Mouse (Mus musculus) mouse trophoblast stem cell (cell line): Measurements from ENCODE around the gene Bri3.

Source experiments
- in situ Hi-C, 2 experiments: fragments of 300-500 bp; cut with MseI, MboI; formaldehyde crosslinking; loops; 2 replicates in 1 of 2; 3 replicates in 1 of 2; pipeline ENCODE4 v1.15.1; 2025

The Bri3 gene

GRCm38 (mm10) chr5:144234714-144235113 lies 9.5 kb upstream of the Bri3 start:
- in situ Hi-C loops: no loop called here

- in situ Hi-C loops: no loop called here
These were observed 5.3 kb upstream of the Bri3 start for GRCm38 (mm10) chr5:144238969-144239368.

- in situ Hi-C loops: no loop called here
These were observed 1.4 kb downstream of the Bri3 start for GRCm38 (mm10) chr5:144245592-144245991.

GRCm38 (mm10) chr5:144246669-144247068 lies 2.4 kb downstream of the Bri3 start:
- in situ Hi-C loops: no loop called here

GRCm38 (mm10) chr5:144247307-144247706 lies 3.1 kb downstream of the Bri3 start:
- in situ Hi-C loops: no loop called here

- in situ Hi-C loops: no loop called here
These were observed 3.8 kb downstream of the Bri3 start for GRCm38 (mm10) chr5:144247906-144248585.

- in situ Hi-C loops: loop anchor here in 1 of 2 experiments (25.0 kb wide), 1 partner anchor 487 kb away; no protein-coding TSS in a partner anchor
These were observed 5.6 kb downstream of the Bri3 start for GRCm38 (mm10) chr5:144249871-144250270.

- in situ Hi-C loops: loop anchor here in 1 of 2 experiments (25.0 kb wide), 1 partner anchor 485 kb away; no protein-coding TSS in a partner anchor
These were observed 7.8 kb downstream of the Bri3 start for GRCm38 (mm10) chr5:144251876-144252577.

GRCm38 (mm10) chr5:144253212-144253611 lies 9.0 kb downstream of the Bri3 start:
- in situ Hi-C loops: loop anchor here in 1 of 2 experiments (25.0 kb wide), 1 partner anchor 484 kb away; no protein-coding TSS in a partner anchor

- in situ Hi-C loops: loop anchor here in 1 of 2 experiments (25.0 kb wide), 1 partner anchor 483 kb away; no protein-coding TSS in a partner anchor
These were observed 10.0 kb downstream of the Bri3 start for GRCm38 (mm10) chr5:144254122-144254810.

GRCm38 (mm10) chr5:144254811-144255631 lies 10.8 kb downstream of the Bri3 start:
- in situ Hi-C loops: loop anchor here in 1 of 2 experiments (25.0 kb wide), 1 partner anchor 482 kb away; no protein-coding TSS in a partner anchor

GRCm38 (mm10) chr5:144255632-144256540 lies 11.6 kb downstream of the Bri3 start:
- in situ Hi-C loops: loop anchor here in 1 of 2 experiments (25.0 kb wide), 1 partner anchor 481 kb away; no protein-coding TSS in a partner anchor

GRCm38 (mm10) chr5:144256541-144256870 lies 12.3 kb downstream of the Bri3 start:
- in situ Hi-C loops: loop anchor here in 1 of 2 experiments (25.0 kb wide), 1 partner anchor 481 kb away; no protein-coding TSS in a partner anchor

GRCm38 (mm10) chr5:144256888-144257287 lies 12.7 kb downstream of the Bri3 start:
- in situ Hi-C loops: loop anchor here in 1 of 2 experiments (25.0 kb wide), 1 partner anchor 480 kb away; no protein-coding TSS in a partner anchor

GRCm38 (mm10) chr5:144257451-144258110 lies 13.3 kb downstream of the Bri3 start:
- in situ Hi-C loops: loop anchor here in 1 of 2 experiments (25.0 kb wide), 1 partner anchor 480 kb away; no protein-coding TSS in a partner anchor

GRCm38 (mm10) chr5:144258131-144258611 lies 13.9 kb downstream of the Bri3 start:
- in situ Hi-C loops: loop anchor here in 1 of 2 experiments (25.0 kb wide), 1 partner anchor 479 kb away; no protein-coding TSS in a partner anchor

GRCm38 (mm10) chr5:144258687-144259086 lies 14.4 kb downstream of the Bri3 start:
- in situ Hi-C loops: loop anchor here in 1 of 2 experiments (25.0 kb wide), 1 partner anchor 479 kb away; no protein-coding TSS in a partner anchor

- in situ Hi-C loops: loop anchor here in 1 of 2 experiments (25.0 kb wide), 1 partner anchor 478 kb away; no protein-coding TSS in a partner anchor
These were observed 15.0 kb downstream of the Bri3 start for GRCm38 (mm10) chr5:144259228-144259627.

- in situ Hi-C loops: loop anchor here in 1 of 2 experiments (25.0 kb wide), 1 partner anchor 477 kb away; no protein-coding TSS in a partner anchor
These were observed 16.2 kb downstream of the Bri3 start for GRCm38 (mm10) chr5:144260464-144260863.
